Mouse (Mus musculus): Measurements from ENCODE around the gene Calm2.

- no peak for TF ChIP-seq EP300 (IDR thresholded peaks at IDR 0.05; ENCODE audit: low read depth)
- no peak for TF ChIP-seq CTCF (IDR thresholded peaks at IDR 0.05; ENCODE audit: low read depth)
Measured at GRCm38 (mm10) chr17:87448339-87448738, 1.6 kb upstream of the Calm2 start.

All from liver, embryonic 14.5 days (tissue).